Mouse (Mus musculus) right cerebral cortex, postnatal 14 days (tissue): ENCODE measurements around the gene Gpn2.
A peak's percentile ranks its signal among the peaks of the same experiment; 100 is the strongest.

Experiments
- DNase-seq: peaks from one replicate; pipeline ENCODE4 v3.0.0; 2022

Gpn2 gene

GRCm38 (mm10) chr4:133596084-133596483, 11.9 kb downstream of the Gpn2 start:
- no peak for DNase-seq

DNA sequence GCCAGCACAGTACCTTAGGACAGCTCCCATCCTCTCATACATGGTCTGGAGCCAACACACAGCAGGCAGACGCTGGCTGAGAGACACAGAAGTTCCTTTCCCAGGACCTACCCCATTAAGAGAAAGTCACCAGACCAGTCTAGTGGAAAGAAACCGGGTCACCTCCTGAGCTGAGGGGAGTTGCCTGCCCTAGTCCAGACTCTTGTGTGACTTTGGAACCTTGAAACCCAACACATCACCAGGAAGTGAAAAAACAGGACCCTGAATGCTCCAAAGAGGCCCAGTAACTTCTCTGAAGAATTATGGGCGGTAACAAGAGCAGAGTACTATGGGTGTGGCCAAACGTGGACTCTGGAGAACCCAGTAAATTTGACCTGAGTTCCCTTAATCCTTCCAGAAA, 14.5 kb downstream of the Gpn2 start:
- no peak for DNase-seq

DNA sequence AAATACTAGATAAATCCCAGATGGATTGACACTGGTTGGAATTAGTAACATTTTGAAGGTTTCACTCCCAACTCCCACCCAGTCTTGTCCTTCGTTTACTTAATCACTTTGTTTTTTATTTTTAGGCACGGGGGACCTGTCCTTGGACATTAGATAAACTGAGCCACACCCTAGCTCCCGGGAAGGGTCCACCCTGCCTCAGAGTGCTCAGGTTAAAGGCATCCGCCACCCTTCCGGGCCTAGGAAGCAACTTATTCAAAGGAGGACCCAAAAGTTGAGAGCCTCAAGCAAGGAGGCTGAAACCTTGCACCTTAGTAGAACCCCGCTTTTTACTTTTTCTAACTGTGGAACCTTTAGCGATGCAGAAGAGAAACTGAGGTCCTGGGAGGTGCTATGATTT, 15.0 kb downstream of the Gpn2 start:
- no peak for DNase-seq

GRCm38 (mm10) chr4:133599571-133600073, 15.5 kb downstream of the Gpn2 start:
- peak; percentile 79 for DNase-seq

DNA sequence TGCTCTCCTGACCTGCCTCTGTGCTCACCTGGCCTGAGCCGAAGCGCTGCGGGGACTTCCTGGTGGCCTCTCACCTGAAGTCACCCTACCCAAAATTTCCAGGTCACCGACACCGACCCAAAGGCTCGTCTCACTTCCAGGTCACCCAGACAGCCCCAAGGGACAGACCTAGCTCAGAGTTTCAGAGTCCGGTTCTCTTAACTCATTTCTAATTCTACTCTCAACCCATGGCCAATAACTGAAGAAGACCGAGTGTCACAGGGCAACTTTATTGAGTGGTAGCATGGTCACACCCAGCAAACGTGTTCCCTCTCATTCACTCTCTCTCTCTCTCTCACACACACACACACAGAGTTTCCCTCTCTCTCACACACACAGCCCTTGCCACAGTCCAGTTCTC, 16.1 kb downstream of the Gpn2 start:
- DNase-seq: no peak

- DNase-seq: no peak
Observed at GRCm38 (mm10) chr4:133601721-133602218, 17.6 kb downstream of the Gpn2 start, which contains the start of gene Sfn. Sfn (minus strand) TSS chr4:133602168.

- DNase-seq: no peak
Observed at GRCm38 (mm10) chr4:133603056-133603455, 18.9 kb downstream of the Gpn2 start.

GRCm38 (mm10) chr4:133604175-133604574, 20.0 kb downstream of the Gpn2 start:
- no peak for DNase-seq

DNA sequence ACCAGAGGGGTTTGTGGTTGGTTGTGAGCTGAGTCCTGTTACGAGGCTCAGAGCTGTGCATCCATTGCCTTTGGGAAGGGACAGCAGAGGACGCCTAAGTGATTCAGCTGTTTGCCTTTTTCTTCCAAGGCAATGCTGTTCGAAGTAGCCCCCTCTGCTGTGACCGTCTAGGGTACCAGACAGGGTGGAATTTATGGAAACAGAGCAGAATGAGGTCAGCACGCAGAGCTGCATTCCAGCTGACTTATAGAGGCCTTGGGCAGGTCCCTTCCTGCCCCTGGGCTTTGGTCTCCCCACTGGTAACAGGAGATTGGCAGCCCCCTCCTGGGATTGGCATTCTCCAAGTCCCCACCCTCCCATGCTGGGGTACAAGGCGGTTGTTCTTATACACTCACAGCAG, 20.7 kb downstream of the Gpn2 start:
- DNase-seq: no peak

DNA sequence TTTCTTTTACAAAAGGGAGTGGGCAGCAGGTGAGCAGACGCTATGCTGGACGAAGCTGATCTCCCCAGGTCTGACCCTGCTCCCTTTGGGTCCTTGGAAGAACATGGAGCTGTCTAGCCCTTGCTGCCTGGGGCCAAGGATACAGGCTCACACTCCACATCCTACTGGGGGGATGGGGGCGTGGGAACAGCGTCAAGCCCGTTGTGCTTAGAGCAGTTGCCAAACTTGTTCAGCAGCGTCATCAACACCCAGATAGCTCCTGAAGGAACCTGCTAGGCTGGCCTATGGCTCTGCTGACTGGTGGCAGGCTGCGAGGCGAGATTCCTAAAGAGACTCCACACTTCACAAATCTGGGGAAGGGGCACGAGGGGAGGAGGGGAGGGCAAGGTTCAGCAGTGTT, 21.2 kb downstream of the Gpn2 start:
- DNase-seq: no peak

GRCm38 (mm10) chr4:133607284-133607683, 23.1 kb downstream of the Gpn2 start:
- no peak for DNase-seq

GRCm38 (mm10) chr4:133609719-133610118, 25.6 kb downstream of the Gpn2 start:
- DNase-seq: peak; percentile 84

DNA sequence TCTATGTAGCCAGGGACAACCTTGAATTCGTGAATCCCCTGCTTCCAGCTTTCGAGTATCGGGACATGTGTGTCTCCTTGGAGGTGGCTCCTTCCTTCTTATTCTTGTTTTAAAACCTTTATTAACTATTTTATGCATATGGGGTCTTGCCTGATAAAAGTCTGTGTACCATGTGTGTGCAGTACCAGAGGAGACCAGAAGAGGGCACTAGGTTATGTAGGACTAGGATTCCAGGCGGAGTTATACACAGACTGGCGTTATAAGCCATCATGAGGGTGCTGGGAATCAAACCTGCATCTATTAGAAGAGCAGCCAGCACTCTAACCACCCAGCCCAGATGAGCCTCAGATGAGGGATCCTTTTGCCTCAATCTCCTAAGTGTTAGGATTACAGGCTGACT, 27.7 kb downstream of the Gpn2 start:
- DNase-seq: no peak

- DNase-seq: no peak
Observed at GRCm38 (mm10) chr4:133612416-133612815, 28.3 kb downstream of the Gpn2 start.

DNA sequence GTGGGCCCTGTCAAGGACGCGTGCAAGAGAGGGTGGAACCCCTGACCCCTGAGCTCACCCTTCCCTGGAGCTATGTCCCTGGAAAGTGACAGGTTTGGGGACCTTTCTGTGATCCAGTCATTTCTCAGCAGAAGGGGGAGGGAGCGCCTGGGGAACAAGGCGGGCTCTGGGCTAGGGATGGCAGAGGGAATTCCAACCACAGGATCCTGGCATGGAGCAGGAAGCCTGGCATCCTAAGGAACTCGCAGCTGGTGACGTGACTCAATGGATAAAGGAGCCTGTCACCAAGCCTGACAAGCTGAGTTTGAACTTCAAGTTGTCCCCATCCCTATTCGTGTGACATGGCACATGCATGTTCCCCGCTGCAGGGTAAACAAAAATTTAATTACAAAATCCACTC, 28.9 kb downstream of the Gpn2 start:
- DNase-seq: no peak

DNA sequence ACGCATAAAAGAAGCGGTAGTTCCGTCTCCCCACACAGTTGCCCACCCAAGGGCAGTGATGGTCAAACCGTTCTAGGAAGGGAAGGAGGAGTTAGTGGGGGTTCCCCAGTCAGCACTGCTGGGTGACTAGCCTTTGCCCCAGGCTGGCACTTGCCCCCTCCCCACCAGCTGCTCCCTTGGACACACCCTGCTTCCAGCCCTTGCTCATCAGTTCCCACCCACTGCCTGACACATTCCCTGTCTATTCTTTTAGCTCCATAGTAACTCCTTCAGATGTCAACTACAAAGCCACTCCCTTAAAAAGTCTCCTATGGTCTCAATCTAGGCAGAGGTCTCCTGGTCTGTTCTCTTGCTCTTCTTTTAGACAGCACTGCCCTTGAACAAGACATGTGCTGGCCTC, 29.7 kb downstream of the Gpn2 start:
- no peak for DNase-seq

- DNase-seq: peak; percentile 43
Observed at GRCm38 (mm10) chr4:133614274-133614761, 30.2 kb downstream of the Gpn2 start.

- DNase-seq: no peak
Observed at GRCm38 (mm10) chr4:133615416-133615815, 31.3 kb downstream of the Gpn2 start.

DNA sequence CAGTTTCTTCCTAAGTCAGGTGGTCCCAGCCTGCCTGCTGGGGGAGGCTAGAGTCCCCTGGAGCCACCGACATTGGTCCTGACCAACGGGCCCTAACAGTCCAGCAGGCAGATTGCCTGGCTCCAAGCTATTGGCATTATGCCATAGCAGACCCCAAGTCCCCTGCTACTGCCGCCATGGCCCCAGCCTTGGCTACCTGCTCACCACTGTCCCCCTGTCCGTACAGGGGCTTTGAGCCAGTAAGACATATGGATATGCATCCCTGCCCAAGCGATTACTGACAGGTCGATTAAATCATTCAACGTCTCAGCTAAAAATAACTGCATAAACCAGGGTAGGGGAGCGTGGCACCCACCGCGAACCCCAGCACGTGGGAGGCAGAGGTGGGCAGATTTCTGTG, 33.8 kb downstream of the Gpn2 start:
- no peak for DNase-seq

DNA sequence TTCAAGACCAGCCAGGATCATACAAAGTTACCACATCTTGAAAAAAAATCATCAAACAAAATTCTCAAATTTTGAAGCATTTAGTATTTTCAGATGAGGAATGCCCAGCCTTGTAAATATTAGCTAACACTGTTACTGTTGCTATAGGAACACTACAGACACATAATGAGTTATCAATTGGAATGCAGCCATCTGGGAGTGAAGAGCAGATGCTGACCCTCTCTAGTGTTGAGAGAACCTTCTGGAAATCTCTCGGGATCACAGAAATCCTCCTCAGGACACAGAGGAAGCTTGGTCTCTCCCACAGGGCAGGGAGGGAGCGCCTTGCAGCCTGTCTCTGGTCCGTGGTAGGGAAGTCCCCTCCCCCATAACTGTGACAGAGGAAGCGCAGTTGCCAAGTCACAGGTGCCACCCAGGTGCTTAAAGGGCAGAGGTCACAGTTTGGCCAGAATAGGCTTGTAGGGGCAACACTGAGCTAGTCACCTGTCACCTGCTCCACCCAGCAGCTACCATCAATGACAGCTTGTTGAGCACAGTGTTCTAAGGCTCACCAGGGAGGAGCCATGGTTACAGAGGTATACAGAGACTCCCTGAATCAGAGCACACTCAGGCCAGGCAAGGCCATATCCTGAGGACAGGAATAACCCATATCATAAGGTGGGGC, 35.4 kb downstream of the Gpn2 start:
- no peak for DNase-seq

- DNase-seq: no peak
Observed at GRCm38 (mm10) chr4:133620668-133621067, 36.5 kb downstream of the Gpn2 start.

DNA sequence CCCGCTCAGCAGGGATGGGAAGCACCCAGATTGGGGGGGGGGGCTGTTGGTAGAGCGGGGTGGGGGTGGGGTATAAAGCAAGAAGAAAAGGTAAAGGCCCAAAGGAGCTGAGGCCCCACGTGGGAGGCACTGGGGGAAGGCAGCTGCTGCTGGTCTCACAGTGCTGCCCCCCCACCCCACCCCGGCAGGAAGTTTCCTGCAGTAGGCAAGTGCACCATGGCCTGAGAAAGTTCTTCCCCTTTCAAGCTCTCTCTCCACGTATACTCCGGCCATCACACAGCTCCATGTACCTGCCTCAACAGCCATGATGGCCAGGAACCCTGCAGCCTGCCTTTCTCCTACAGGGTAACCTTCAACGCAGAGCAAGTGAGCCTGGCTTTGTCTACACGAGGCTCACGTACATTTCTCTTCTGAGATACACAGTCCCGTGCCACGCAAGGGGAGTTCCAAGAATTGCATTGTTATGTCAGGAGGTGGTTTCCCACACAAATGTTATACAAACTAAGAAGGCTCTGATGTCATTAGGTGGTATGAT, 38.1 kb downstream of the Gpn2 start:
- DNase-seq: no peak

- DNase-seq: no peak
Observed at GRCm38 (mm10) chr4:133624830-133625229, 40.7 kb downstream of the Gpn2 start.

GRCm38 (mm10) chr4:133625621-133626071, 41.5 kb downstream of the Gpn2 start:
- no peak for DNase-seq
